Mouse (Mus musculus) embryo, embryonic 10 days (tissue): Measurements from ENCODE around the gene Tmem8b.

Experiments
- DNase-seq: peaks from one replicate; pipeline ENCODE4 v3.0.0-alpha.2; 2015; ENCODE audit warnings: low spot score

The Tmem8b gene

DNA sequence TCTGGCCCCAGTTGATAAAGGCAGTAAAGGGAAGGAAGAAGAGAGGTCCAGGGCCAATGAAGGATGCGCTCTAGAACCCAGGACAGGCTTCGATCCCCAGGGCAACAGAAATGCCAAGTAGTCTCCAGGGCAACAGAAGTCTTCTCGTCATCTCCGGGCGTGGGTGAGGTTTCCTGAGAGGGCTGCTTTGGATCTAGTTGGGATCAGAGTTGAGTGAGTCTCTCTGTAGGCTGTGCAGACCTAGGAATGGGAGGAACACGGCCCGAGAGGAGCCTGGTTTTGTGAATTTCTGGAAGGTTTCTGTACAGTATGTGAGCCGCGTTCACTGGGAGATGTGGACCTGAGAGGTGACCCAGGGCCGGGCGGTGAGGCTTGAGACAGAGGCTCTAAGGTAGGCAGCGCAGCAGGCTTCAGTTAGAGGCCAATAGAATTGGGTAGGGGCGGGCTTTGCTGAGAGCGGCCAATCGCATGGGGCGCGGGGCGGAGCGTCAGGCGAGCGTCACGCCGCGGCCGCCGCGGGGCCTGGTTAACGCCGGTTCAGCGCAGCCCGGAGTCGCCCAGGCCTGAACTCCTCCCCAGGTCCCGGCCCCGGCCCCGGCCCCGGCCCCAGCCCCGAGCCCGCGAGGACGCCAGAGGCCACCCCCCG is at the start of gene Tmem8b, which contains the start of gene Fam221b:
TSS of gene Tmem8b (plus strand) at position 190 of the 646 bp plus-strand sequence.
TSS of gene Fam221b (minus strand) at position 364 of the 646 bp plus-strand sequence.
- peak; percentile 94 for DNase-seq

- no peak for DNase-seq
These were observed 48.5 kb upstream of the Tmem8b start for GRCm38 (mm10) chr4:43620146-43620778.

GRCm38 (mm10) chr4:43629106-43629817 is 39.5 kb upstream of the Tmem8b start:
- DNase-seq, result peak; percentile 59

DNA sequence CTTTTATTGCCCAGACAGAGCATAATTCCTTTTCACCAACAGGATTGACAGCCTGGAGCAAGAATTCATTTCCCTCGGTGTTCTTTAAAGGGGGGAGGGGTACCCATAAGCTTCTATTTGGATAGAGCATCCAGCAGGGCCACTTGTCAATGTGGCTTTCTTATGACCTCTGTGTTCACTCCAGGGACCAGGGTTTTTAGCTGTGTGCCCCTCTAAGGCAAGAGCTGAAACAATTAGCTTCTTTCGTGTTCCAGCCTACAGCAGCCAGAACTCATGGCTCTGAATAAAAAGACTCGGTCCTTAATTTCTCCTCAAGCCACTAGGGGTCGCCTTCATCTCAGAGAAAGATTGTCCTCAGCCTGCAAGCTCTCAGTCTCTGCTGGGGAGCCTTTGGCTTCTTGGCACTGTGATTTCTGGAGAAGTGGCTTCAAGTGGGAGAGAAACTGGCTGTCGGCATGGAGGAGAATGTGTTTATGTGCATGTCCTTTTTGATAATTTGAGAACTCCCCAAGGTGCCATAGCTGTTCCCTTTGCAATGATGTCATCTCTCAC is 38.7 kb upstream of the Tmem8b start:
- DNase-seq, result peak; percentile 90

- DNase-seq, result peak; percentile 12
These were observed 38.1 kb upstream of the Tmem8b start for GRCm38 (mm10) chr4:43630671-43631045.

GRCm38 (mm10) chr4:43631046-43631955 is 37.5 kb upstream of the Tmem8b start, which contains the start of gene Npr2:
Npr2 (plus strand) TSS chr4:43631935.
- DNase-seq, result peak; percentile 61

DNA sequence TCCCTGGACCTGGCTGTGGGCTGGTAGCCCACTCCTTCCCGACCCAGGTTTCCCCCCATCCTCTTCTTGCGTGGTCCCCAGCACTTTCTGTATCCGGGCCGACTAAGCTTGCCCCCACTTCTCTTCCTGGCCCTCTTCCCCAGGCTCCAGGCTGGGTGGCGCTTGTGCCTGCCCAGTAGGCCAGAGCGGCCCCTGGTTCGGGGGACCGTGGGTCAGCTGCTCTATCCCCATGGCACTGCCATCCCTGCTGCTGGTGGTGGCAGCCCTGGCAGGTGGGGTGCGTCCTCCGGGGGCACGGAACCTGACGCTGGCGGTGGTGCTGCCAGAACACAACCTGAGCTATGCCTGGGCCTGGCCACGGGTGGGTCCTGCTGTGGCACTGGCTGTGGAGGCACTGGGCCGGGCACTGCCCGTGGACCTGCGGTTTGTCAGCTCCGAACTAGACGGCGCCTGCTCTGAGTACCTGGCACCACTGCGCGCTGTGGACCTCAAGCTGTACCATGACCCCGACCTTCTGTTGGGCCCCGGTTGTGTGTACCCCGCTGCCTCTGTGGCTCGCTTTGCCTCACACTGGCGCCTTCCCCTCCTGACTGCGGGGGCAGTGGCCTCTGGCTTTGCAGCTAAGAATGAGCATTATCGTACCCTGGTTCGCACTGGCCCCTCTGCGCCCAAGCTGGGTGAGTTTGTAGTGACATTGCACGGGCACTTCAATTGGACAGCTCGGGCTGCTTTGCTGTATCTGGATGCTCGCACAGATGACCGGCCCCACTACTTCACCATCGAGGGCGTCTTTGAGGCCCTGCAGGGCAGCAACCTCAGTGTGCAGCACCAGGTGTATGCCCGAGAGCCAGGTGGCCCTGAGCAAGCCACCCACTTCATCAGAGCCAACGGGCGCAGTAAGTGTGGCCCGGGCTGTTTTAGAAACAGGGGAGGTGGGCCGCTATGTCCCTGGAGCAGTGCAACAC is 36.5 kb upstream of the Tmem8b start:
- no peak for DNase-seq

GRCm38 (mm10) chr4:43633296-43633695 is 35.5 kb upstream of the Tmem8b start:
- peak; percentile 3 for DNase-seq

DNA sequence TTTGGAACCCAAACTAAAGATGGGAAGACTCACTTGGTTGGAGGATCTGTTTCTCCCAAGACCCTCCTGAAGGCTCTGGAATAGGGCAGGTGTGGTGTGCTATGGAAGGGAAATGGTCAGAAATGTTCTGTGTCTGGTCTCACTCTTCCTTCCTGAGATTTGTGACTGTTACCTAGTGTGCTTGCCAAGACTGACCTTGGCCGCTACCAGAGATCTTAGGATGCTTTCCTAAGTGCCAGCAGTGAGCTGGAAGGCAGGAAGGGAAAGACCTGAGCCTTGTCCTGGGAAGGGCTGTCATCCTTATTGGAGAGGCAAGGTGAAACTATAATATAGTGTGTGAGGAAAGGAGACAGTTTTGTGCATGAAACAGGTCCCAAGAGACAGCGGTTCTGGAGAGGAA is 35.0 kb upstream of the Tmem8b start:
- peak; percentile 2 for DNase-seq

DNA sequence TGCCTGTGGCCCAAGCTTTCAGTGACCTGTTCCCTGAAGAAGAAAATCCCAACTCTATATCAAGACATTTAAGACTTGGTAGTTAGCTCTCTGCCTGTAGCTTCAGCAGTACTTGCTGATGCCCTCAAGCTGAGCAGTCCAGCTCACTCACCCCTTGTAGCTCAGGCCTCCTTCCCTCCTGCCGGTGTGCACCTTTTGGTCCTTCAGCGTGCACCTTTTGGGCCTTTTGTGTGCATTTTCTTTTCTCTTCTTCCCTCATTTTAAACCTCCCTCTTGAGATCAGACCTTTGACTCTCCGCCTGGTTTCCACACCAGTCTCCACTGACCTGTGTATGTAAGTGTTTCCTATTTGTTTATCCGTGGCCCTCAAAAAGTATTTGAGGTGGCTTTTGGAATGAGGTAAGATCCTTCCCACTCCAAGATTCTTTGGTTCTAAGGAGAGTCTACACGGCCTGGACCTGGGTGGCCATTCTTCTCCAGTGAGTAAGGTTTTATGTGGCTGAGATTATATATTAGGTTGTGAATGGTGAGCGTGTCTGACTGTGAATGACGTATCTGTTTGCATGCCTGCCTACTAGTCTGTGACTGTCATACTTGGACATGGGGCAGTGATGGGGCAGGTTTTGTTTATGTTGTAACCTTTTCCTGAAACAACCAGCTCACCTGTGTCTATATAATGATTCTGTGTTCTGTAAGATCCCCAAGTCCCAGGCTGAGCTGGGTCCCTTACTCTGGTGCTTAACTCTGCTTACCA is 34.0 kb upstream of the Tmem8b start:
- peak; percentile 1 for DNase-seq

GRCm38 (mm10) chr4:43636751-43637150 is 32.0 kb upstream of the Tmem8b start:
- DNase-seq, result peak; percentile 1

DNA sequence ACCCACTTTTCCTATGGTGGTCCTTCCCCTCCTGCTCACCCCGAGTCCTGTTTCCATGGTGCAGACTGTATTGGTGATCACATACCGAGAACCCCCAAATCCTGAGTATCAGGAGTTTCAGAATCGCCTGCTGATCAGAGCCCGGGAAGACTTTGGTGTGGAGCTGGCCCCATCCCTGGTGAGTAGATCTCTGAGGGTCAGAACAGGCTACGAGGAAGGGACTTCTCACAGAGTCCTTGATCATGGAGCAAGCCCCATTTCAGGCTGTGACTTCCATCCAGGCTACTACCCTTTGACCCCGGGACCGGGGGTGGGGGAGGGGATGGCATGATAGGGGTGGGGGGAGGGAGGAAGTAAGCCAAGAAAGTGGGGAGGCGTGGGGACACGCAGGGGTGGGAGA is 28.7 kb upstream of the Tmem8b start:
- no peak for DNase-seq

DNA sequence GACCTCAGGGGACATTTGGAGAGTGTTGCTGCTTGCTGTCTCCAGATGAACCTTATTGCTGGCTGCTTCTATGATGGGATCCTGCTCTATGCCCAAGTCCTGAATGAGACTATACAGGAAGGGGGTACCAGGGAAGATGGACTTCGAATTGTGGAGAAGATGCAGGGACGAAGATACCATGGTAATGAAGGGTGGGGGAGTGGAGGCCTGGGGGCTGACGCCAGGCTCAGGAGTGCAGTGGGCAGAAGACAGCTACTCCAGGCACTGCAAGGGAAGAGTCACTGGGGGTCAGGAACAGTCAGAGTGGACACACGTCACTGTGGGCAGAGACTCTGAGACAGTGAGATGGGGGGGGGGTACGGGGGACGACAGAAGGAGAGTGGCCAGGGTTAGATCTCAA is 28.3 kb upstream of the Tmem8b start:
- no peak for DNase-seq

DNA sequence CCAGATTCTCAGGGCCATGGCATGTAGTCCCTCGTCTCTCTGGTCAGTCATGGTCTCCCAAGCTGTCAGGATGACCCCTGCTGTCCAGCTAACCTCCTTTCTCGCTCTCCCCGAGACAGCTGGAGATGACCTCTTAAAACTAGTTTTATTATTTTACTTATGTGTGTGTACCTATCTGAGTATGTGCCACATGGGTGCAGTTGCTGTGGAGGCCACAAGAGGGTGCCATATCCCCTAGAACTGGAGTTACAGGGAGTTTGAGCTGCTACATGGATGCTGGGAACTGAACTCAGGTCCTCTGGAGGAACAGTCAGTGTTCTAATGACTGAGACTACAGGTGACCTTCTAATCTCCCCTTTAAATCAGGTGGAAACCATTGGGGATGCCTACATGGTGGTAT is 19.0 kb upstream of the Tmem8b start:
- DNase-seq, result no peak

DNA sequence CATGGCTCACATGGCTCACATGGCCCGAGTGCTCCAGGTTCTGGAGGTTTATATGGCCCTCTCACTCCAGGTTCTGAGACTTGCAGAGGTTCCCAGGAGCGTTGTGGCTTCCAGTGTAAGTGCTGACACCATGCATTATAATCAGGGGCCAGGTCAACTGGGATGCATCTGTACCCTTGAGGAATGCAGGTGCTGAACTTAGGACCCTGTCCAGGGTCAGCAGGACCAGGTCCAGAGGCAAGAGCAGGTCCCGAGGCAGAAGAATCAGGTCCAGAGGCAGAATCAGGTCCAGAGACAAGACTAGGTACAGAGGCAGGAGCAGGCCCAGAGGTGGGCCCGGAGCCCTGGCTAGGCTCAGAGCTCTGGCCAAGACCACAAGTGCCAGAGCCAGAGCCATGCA is 16.0 kb upstream of the Tmem8b start:
- DNase-seq, result no peak

DNA sequence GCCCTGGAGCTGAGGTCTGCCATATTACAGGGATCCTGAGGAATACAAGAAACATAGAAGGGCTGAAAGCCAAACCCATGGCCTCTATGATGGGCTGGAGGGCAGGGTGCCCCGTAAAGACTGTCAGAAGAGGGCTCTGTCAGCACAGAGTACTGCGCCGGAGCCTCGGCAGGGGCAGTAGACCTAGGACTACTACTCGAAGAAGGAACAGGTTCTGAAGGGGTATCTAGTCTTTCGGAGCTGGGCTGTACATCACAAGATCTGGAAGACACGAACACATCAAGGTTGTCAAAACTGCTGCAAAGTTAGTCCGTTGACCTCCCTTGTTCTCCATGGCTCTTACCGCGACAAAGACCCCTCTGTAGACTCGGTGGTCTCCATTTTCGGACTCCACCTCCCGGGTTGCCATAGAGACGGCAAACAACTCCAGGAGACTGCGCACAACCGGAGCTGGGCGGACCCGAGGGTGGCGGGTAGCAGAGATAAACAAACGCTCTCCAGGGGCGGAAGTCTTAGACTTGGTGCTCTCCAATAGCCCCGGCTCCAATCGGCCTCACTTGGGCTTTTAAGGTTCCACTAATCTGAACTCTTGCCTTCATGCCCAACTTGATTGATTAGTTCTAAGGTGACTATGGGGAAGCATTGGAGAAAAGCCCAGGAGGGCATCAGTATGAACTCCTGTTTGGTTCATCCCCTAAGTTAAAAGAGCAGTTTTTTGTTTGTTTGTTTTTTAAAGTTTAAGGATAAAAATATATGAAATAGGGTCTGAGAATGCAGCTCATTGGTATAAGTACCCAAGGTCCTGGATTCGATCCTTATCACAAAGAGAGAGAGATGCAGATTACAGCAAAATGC is 15.4 kb upstream of the Tmem8b start, which contains the start of gene Spag8:
TSS of gene Spag8 (minus strand) at position 434 of the 855 bp plus-strand sequence.
- DNase-seq, result peak; percentile 82

DNA sequence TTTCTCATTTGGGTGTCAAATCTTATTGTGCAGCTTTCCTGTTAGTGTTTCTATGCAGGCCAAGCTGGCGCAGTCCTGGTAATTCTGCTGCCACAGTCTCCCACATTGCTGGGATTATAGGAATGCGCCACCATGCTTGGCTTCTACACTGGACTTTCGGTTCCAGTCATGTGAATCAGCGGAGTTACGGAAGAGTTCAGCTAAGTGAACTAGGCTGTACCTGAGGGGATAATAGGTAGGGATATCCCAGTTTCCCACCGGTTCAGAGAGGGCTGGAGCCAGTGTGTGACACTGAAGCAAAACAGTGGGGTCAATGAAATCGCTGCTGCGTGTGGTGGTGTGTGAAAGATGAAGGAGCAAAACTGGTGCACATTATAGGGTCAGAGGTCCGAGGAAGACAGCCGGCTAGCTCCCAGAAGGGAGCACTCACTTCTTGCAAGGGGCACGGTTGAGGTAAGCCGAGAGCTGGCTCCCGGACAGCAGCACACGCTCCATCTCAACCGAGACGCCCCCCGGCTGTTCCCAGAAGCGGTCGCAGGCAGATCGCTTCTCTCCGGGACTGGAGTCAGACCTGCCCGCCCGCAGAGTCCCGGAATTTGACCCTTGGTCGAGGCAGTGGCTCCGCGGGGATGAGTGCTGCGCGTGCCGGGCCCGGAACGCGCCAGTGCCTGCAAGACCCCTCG is 13.0 kb upstream of the Tmem8b start:
- no peak for DNase-seq
